Mouse (Mus musculus): Measurements from ENCODE around the gene Lhx9.

DNA sequence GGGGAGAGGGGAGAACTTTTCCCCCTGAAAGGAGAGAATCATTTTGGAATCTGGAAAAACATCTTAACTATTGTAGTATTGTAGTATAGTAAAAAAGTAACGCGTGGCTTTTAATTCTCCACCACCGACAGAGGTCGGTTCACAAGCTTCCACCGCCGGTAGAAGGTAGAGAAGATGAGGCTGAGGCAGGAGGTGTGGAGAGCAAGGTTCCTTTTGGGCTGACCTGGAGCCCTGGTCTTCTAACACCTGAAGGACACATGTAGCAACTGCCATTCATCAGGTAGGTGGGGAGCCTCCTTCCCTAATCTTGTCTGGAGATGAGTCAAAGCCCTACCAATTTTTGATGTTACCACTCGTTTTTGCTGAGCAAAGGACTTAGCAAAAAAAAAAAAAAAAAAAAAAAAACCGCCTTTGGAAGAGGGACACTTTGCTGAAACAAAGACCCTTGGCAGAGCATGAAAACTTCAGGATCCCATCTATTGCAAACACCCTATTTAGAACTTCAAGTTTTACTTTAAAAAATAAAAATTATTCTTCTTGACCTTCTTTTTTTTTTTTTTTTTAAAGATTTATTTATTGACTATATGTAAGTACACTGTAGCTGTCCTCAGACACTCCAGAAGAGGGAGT is 1.3 kb upstream of the Lhx9 start:
- TF ChIP-seq CTCF (IDR thresholded peaks at IDR 0.05; ENCODE audit: low read depth, low read length), result no peak
- no peak for TF ChIP-seq EP300 (IDR thresholded peaks at IDR 0.05; ENCODE audit: insufficient read depth, low read depth, low read length)
- no peak for TF ChIP-seq POLR2A (IDR thresholded peaks at IDR 0.05; ENCODE audit: insufficient read depth, low read length)
